Mouse (Mus musculus): ENCODE data around the gene Rnaseh2b.

DNA sequence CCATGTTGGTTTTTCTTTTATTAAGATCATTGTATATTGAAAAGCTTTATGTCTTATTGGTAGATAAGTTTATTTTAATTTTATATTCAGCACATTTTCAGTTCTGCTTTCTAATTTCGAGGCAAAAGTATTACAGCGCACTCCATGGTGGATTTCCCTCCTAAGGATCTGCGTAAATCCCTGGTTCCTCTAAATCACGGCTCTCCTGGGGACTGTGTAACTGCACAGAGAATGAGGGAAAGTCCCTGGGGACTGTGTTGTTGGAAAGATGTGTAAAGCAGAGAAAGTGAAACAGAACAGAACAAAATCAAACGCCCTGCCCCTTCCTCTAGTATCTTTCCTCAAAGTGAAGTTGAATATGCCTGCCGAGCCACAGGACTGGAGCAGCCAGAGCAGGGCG is 54.7 kb downstream of the Rnaseh2b start:
- TF ChIP-seq CTCF (IDR thresholded peaks at IDR 0.05; ENCODE audit: insufficient read depth, low read depth, low read length): no peak
- no peak for TF ChIP-seq POLR2A (IDR thresholded peaks at IDR 0.05; ENCODE audit: insufficient read depth, low read depth, low read length)
